Mouse (Mus musculus) embryonic facial prominence, embryonic 13.5 days (tissue): Measurements from ENCODE around the gene Skiv2l. TPM values are rescaled to one million over a fixed set of nuclear protein-coding genes. Genes with fewer than 3 reads are reported as not detected.
"Not testable (repeated sequence)": the region's sequence is repeated elsewhere in the genome, so short reads cannot be mapped to it uniquely, and the experiment has no call there.

Experiments used
- ATAC-seq: fragments of 200-750 bp; cut with Nextera tagmentation; 2 replicates; pipeline ENCODE4 v1.8.0; 2017; ENCODE audit warnings: low read depth; ENCODE audit not compliant: insufficient number of reproducible peaks, insufficient read depth, low FRiP score, low TSS enrichment
- H3K27ac ChIP-seq: fragments of 300-500 bp; sonication (generic); 2 replicates; pipeline ENCODE4 v1.5.1; 2015; ENCODE audit warnings: moderate library complexity, mild to moderate bottlenecking, inconsistent platforms
- H3K27me3 ChIP-seq: fragments of 300-500 bp; sonication (generic); 2 replicates; pipeline ENCODE4 v1.6.1; 2015; ENCODE audit warnings: mild to moderate bottlenecking, inconsistent platforms
- H3K36me3 ChIP-seq: fragments of 300-500 bp; sonication (generic); 2 replicates; pipeline ENCODE4 v1.6.1; 2015; ENCODE audit warnings: mild to moderate bottlenecking, inconsistent platforms
- H3K4me1 ChIP-seq: fragments of 300-500 bp; sonication (generic); 2 replicates; pipeline ENCODE4 v1.6.1; 2015; ENCODE audit warnings: inconsistent platforms
- H3K4me2 ChIP-seq: fragments of 300-500 bp; sonication (generic); 2 replicates; pipeline ENCODE4 v1.6.1; 2015; ENCODE audit warnings: moderate library complexity, mild to moderate bottlenecking, inconsistent platforms
- H3K4me3 ChIP-seq: fragments of 300-500 bp; sonication (generic); 2 replicates; pipeline ENCODE4 v1.5.1; 2015; ENCODE audit warnings: mild to moderate bottlenecking, inconsistent platforms
- H3K9ac ChIP-seq: fragments of 300-500 bp; sonication (generic); 2 replicates; pipeline ENCODE4 v1.6.1; 2015; ENCODE audit warnings: mild to moderate bottlenecking, inconsistent platforms
- H3K9me3 ChIP-seq: fragments of 300-500 bp; sonication (generic); 2 replicates; pipeline ENCODE4 v1.6.1; 2016; ENCODE audit warnings: inconsistent platforms
- WGBS: fragments of 180-500 bp; shearing (Covaris S2); methylation state at CpG from one replicate; pipeline ENCODE4 v1.1.7; 2015; ENCODE audit warnings: mixed read lengths; 5-methylcytosine and 5-hydroxymethylcytosine counted together
- polyA plus RNA-seq: library from polyadenylated mRNA; unstranded; fragments of >200 nt; fragmentation: Nextera tagmentation; extraction: Ambion mirVana; gene quantifications from 2 replicates; pipeline ENCODE4 v1.2.1, GENCODE M21; 2015

Skiv2l gene
- polyA plus RNA-seq, 1 experiment from 2014 or later = 55.6 TPM

- Histone ChIP-seq H3K27ac (no peak overlapping the region), H3K36me3 (peaks cover 82% of the 10 kb centered on the region), H3K9ac (no peak overlapping the region), H3K4me1 (peaks cover 7% of the 10 kb centered on the region), H3K4me2 (no peak overlapping the region), H3K9me3 (no peaks in the 10 kb centered on the region), H3K27me3 (no peaks in the 10 kb centered on the region), H3K4me3 (no peak overlapping the region)
- WGBS = 93% methylated on average over 13 of the region's 13 CpGs
- ATAC-seq = no peak
Measured at GRCm38 (mm10) chr17:34844884-34845283, 5.1 kb downstream of the Skiv2l start.

GRCm38 (mm10) chr17:34840736-34841307 lies 9.2 kb downstream of the Skiv2l start:
- Histone ChIP-seq H3K4me1 (peaks cover 18% of the 10 kb centered on the region), H3K27ac (no peak overlapping the region), H3K4me3 (no peak overlapping the region), H3K9ac (no peak overlapping the region), H3K36me3 (peaks cover 71% of the 10 kb centered on the region), H3K27me3 (no peaks in the 10 kb centered on the region), H3K9me3 (no peaks in the 10 kb centered on the region), H3K4me2 (no peak overlapping the region)
- 79% methylated on average over 6 of the region's 6 CpGs for WGBS
- ATAC-seq = no peak

- no peaks in the 10 kb centered on the region for H3K27me3 ChIP-seq
- peak overlapping the region; percentile 27; the same call in 1 of the 2 replicates for H3K9ac ChIP-seq
- H3K36me3 ChIP-seq = peaks cover 54% of the 10 kb centered on the region
- H3K9me3 ChIP-seq = no peaks in the 10 kb centered on the region
- 89% methylated on average over 7 of the region's 7 CpGs for WGBS
- peaks cover 22% of the 10 kb centered on the region for H3K4me1 ChIP-seq
- no peak for ATAC-seq
- H3K4me2 ChIP-seq = no peak overlapping the region
- H3K4me3 ChIP-seq = no peak overlapping the region
- H3K27ac ChIP-seq = no peak overlapping the region
Measured at GRCm38 (mm10) chr17:34838785-34839184, 11.2 kb downstream of the Skiv2l start.

GRCm38 (mm10) chr17:34837464-34838324 lies 12.3 kb downstream of the Skiv2l start:
- Histone ChIP-seq H3K4me2 (peak overlapping the region; percentile 92), H3K27ac (peak overlapping the region; percentile 85; the same call in 1 of the 2 replicates), H3K36me3 (peaks cover 56% of the 10 kb centered on the region), H3K27me3 (no peaks in the 10 kb centered on the region), H3K4me3 (peak overlapping the region; percentile 84), H3K4me1 (peaks cover 22% of the 10 kb centered on the region), H3K9ac (peak overlapping the region; percentile 86), H3K9me3 (no peaks in the 10 kb centered on the region)
- ATAC-seq = no peak
- WGBS = 39% methylated on average over 42 of the region's 43 CpGs

GRCm38 (mm10) chr17:34836856-34837221 lies 13.2 kb downstream of the Skiv2l start, which contains the start of the genes Stk19 and Dxo:
TSS of gene Stk19 (minus strand) at chr17:34836945.
TSS of gene Dxo (plus strand) at chr17:34837019.
- ATAC-seq = peak; percentile 86
- no peaks in the 10 kb centered on the region for H3K9me3 ChIP-seq
- H3K36me3 ChIP-seq = peaks cover 56% of the 10 kb centered on the region
- H3K4me1 ChIP-seq = peaks cover 22% of the 10 kb centered on the region
- peak within 1 kb of the TSS; percentile 84 for H3K4me3 ChIP-seq
- no peaks in the 10 kb centered on the region for H3K27me3 ChIP-seq
- H3K9ac ChIP-seq = peak within 1 kb of the TSS; percentile 86
- H3K27ac ChIP-seq = peak within 1 kb of the TSS; percentile 85
- under 1% methylated on average over 40 of the region's 40 CpGs for WGBS
- peak within 1 kb of the TSS; percentile 92 for H3K4me2 ChIP-seq

GRCm38 (mm10) chr17:34836155-34836855 lies 13.7 kb downstream of the Skiv2l start:
- Histone ChIP-seq H3K4me2 (peak overlapping the region; percentile 92), H3K27me3 (no peaks in the 10 kb centered on the region), H3K36me3 (peaks cover 55% of the 10 kb centered on the region), H3K9me3 (no peaks in the 10 kb centered on the region), H3K4me1 (peaks cover 22% of the 10 kb centered on the region), H3K27ac (peak overlapping the region; percentile 85; the same call in 1 of the 2 replicates), H3K9ac (peak overlapping the region; percentile 86), H3K4me3 (peak overlapping the region; percentile 84)
- ATAC-seq = peak; percentile 21; the same call in 1 of the 2 replicates
- 4% methylated on average over 48 of the region's 48 CpGs for WGBS

- H3K9me3 ChIP-seq, H3K4me2 ChIP-seq, H3K27me3 ChIP-seq, H3K4me1 ChIP-seq, H3K27ac ChIP-seq, H3K4me3 ChIP-seq, ATAC-seq, H3K9ac ChIP-seq: not testable (repeated sequence)
- H3K36me3 ChIP-seq = peaks cover 69% of the 10 kb centered on the region
- 78% methylated on average over 1 of the region's 1 CpGs for WGBS
Measured at GRCm38 (mm10) chr17:34830776-34831175, 19.2 kb downstream of the Skiv2l start.

GRCm38 (mm10) chr17:34814818-34815370 lies 35.1 kb downstream of the Skiv2l start:
- Histone ChIP-seq H3K4me2 (no peak overlapping the region), H3K36me3 (no peaks in the 10 kb centered on the region), H3K27me3 (no peaks in the 10 kb centered on the region), H3K4me3 (no peak overlapping the region), H3K27ac (no peak overlapping the region), H3K9me3 (no peaks in the 10 kb centered on the region), H3K4me1 (no peaks in the 10 kb centered on the region), H3K9ac (no peak overlapping the region)
- ATAC-seq = no peak
- WGBS = 77% methylated on average over 7 of the region's 7 CpGs

- H3K27ac ChIP-seq, H3K36me3 ChIP-seq, H3K4me2 ChIP-seq, H3K27me3 ChIP-seq, H3K9ac ChIP-seq, H3K4me1 ChIP-seq, H3K9me3 ChIP-seq, ATAC-seq, H3K4me3 ChIP-seq: not testable (repeated sequence)
- 65% methylated on average over 12 of the region's 12 CpGs for WGBS
Measured at GRCm38 (mm10) chr17:34813747-34814146, 36.3 kb downstream of the Skiv2l start.

- Histone ChIP-seq H3K36me3 (no peaks in the 10 kb centered on the region), H3K4me2 (no peak overlapping the region), H3K4me1 (no peaks in the 10 kb centered on the region), H3K9ac (no peak overlapping the region), H3K27me3 (no peaks in the 10 kb centered on the region), H3K4me3 (no peak overlapping the region), H3K27ac (no peak overlapping the region), H3K9me3 (no peaks in the 10 kb centered on the region)
- no peak for ATAC-seq
- 75% methylated on average over 15 of the region's 15 CpGs for WGBS
Measured at GRCm38 (mm10) chr17:34811275-34811674, 38.7 kb downstream of the Skiv2l start.

GRCm38 (mm10) chr17:34810811-34811210 lies 39.2 kb downstream of the Skiv2l start:
- ATAC-seq, H3K9ac ChIP-seq, H3K4me2 ChIP-seq, H3K4me3 ChIP-seq, H3K27me3 ChIP-seq, H3K27ac ChIP-seq, H3K36me3 ChIP-seq, H3K9me3 ChIP-seq, H3K4me1 ChIP-seq: not testable (repeated sequence)
- 75% methylated on average over 8 of the region's 8 CpGs for WGBS
